Mouse (Mus musculus) kidney, adult 11 months (tissue): Measurements from ENCODE around the gene Nap1l4.
A peak's percentile ranks its signal among the peaks of the same experiment; 100 is the strongest.

Source experiments
- DNase-seq: peaks from one replicate; pipeline ENCODE4 v3.0.0; 2022

The Nap1l4 gene

GRCm38 (mm10) chr7:143475876-143476275 lies 73.0 kb downstream of the Nap1l4 start:
- DNase-seq: peak; percentile 90

GRCm38 (mm10) chr7:143474811-143475210 lies 74.1 kb downstream of the Nap1l4 start:
- DNase-seq: peak; percentile 72

- peak; percentile 86 for DNase-seq
These were observed 75.4 kb downstream of the Nap1l4 start, which contains the start of gene Slc22a18 for GRCm38 (mm10) chr7:143473347-143474101. Gene Slc22a18, plus strand, starts transcription at chr7:143473736.

GRCm38 (mm10) chr7:143469946-143470345 lies 79.0 kb downstream of the Nap1l4 start:
- peak; percentile 63 for DNase-seq

- DNase-seq: no peak
These were observed 81.2 kb downstream of the Nap1l4 start for GRCm38 (mm10) chr7:143467714-143468113.

GRCm38 (mm10) chr7:143466099-143466677 lies 82.7 kb downstream of the Nap1l4 start:
- DNase-seq: peak; percentile 55

GRCm38 (mm10) chr7:143464811-143465560 lies 83.9 kb downstream of the Nap1l4 start:
- DNase-seq: no peak

GRCm38 (mm10) chr7:143463865-143464415 lies 85.0 kb downstream of the Nap1l4 start:
- DNase-seq: no peak
